Mouse (Mus musculus): ENCODE measurements around the gene Fam186b. TPM values are rescaled to one million over a fixed set of nuclear protein-coding genes. Genes with fewer than 3 reads are reported as not detected.
"Not testable (repeated sequence)": the region's sequence is repeated elsewhere in the genome, so short reads cannot be mapped to it uniquely, and the experiment has no call there.

The Fam186b gene
- polyA plus RNA-seq, 1 experiment from 2014 or later, result 0.40 TPM

DNA sequence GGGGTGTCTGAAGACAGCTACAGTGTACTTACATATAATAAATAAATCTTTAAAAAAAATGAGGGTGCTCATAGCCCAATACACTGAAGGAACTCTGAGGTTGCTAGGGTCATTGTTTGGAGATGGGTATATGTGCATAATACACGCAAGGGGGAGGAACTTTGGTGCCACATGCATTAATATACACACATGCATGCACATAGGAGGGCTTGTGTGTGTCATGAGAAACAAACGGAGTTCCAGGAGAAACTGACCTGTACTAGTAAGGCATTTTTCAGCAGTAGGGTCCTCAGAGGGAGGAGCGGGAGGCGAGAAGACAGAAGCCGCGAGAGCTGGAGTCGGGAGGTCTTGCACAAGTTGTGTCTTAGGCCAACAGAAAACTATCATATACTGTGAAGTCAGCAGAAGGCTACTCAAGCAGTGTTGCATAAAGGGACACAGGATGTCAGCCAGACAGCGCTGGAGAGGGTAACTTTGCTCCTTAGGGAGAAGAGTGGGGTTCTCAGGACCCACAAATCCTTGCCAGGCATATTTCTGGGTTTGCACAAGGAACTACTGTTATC, 36.4 kb downstream of the Fam186b start:
- ATAC-seq (ENCODE audit: extremely low read depth, insufficient number of reproducible peaks, low FRiP score, low TSS enrichment), result 0 out of 2 replicates have a peak, but pooled peaks have one; percentile 16
- WGBS, result 62% methylated on average over 8 of the region's 8 CpGs
- Histone ChIP-seq H3K27me3 (replicated peaks) (no peaks in the 10 kb centered on the region), H3K36me3 (no peaks in the 10 kb centered on the region), H3K9ac (no peak overlapping the region), H3K9me3 (no peaks in the 10 kb centered on the region), H3K27ac (replicated peaks) (0 out of 2 replicates have a peak overlapping the region, but pooled peaks have one; percentile 33), H3K4me3 (peak overlapping the region; percentile 18; the same call in 1 of the 2 replicates), H3K4me1 (peaks cover 35% of the 10 kb centered on the region), H3K4me2 (peak overlapping the region; percentile 54)

- 0 out of 2 replicates have a peak overlapping the region, but pooled peaks have one; percentile 46 for H3K27ac ChIP-seq (replicated peaks)
Observed at GRCm38 (mm10) chr15:99255241-99255749, 40.4 kb downstream of the Fam186b start.

DNA sequence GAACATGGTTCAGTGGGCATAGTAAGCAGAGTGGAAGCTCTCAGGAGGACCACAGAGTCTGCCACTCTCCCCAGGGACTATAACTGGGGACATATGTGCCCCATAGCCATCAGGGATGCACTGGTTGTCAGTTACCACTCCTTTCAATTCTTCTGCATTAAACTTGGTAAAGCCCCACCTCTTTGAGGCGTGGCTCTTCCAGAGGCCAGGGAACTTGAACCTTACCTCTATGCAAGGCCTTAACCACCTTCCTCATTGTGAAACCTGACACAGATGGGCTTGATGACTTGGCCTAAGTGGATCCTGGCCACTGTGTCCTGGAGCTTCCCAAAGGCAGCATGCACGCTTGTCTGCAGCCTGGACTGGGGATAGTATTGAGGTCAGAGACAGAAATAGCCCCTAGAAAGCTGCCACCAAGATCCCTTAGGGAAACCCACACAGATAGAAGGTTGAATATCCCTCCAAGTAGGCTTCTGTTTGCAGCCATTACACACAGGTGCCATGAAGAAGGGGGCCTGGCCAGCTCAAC, 41.1 kb downstream of the Fam186b start:
- Histone ChIP-seq H3K9me3 (no peaks in the 10 kb centered on the region), H3K27me3 (replicated peaks) (no peaks in the 10 kb centered on the region), H3K27ac (replicated peaks) (peak overlapping the region; percentile 46; the same call in 1 of the 2 replicates), H3K9ac (no peak overlapping the region), H3K4me2 (no peak overlapping the region), H3K4me3 (no peak overlapping the region), H3K36me3 (0 out of 2 replicates have a peak, but pooled peaks cover 5% of the 10 kb centered on the region), H3K4me1 (peaks cover 47% of the 10 kb centered on the region)
- ATAC-seq (ENCODE audit: extremely low read depth, insufficient number of reproducible peaks, low FRiP score, low TSS enrichment), result no peak
- WGBS, result 70% methylated on average over 2 of the region's 2 CpGs

More at GRCm38 (mm10) chr15:99255241-99255749, 40.4 kb downstream of the Fam186b start:
- Histone ChIP-seq H3K27me3 (replicated peaks) (no peaks in the 10 kb centered on the region), H3K4me3 (no peak overlapping the region), H3K4me2 (no peak overlapping the region), H3K9ac (no peak overlapping the region), H3K4me1 (peaks cover 45% of the 10 kb centered on the region), H3K36me3 (no peaks in the 10 kb centered on the region), H3K9me3 (no peaks in the 10 kb centered on the region)
- no peak for ATAC-seq (ENCODE audit: extremely low read depth, insufficient number of reproducible peaks, low FRiP score, low TSS enrichment)
- WGBS, result 73% methylated on average over 6 of the region's 6 CpGs

DNA sequence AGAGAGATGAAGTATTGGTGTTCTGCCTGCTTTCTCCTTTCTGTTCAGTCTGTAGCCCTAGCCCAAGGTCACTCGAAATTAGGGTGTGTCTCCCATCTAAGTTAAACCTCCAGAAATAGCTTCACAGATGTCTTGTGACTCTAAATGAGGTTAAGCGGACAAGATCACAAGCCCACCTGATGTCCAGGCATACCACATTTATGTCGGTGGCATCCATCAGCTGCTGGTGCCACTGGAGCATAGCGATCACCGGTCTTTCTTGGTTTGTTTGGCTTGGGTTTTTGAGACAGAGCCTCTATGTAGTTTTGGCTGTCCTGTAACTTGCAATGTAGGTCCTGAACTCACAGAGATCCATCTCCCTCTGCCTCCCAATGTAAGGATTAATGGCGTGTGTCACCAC, 41.9 kb downstream of the Fam186b start:
- Histone ChIP-seq H3K4me1 (peaks cover 49% of the 10 kb centered on the region), H3K27me3 (replicated peaks) (no peaks in the 10 kb centered on the region), H3K36me3 (peaks cover 11% of the 10 kb centered on the region), H3K27ac (replicated peaks) (peak overlapping the region; percentile 100), H3K9ac (no peak overlapping the region; the same call in 1 of the 2 replicates), H3K4me3 (no peak overlapping the region), H3K9me3 (no peaks in the 10 kb centered on the region), H3K4me2 (peak overlapping the region; percentile 92)
- no peak for ATAC-seq (ENCODE audit: extremely low read depth, insufficient number of reproducible peaks, low FRiP score, low TSS enrichment)
- 86% methylated on average over 6 of the region's 6 CpGs for WGBS

GRCm38 (mm10) chr15:99253175-99253479, 42.6 kb downstream of the Fam186b start:
- not testable (repeated sequence) for H3K27me3 ChIP-seq (replicated peaks); H3K9ac ChIP-seq; H3K9me3 ChIP-seq; ATAC-seq (ENCODE audit: extremely low read depth, insufficient number of reproducible peaks, low FRiP score, low TSS enrichment)
- peak overlapping the region; percentile 69 for H3K4me3 ChIP-seq
- H3K36me3 ChIP-seq, result peaks cover 18% of the 10 kb centered on the region
- peak overlapping the region; percentile 100 for H3K27ac ChIP-seq (replicated peaks)
- WGBS, result 42% methylated on average over 2 of the region's 2 CpGs
- peak overlapping the region; percentile 92 for H3K4me2 ChIP-seq
- H3K4me1 ChIP-seq, result peaks cover 55% of the 10 kb centered on the region

DNA sequence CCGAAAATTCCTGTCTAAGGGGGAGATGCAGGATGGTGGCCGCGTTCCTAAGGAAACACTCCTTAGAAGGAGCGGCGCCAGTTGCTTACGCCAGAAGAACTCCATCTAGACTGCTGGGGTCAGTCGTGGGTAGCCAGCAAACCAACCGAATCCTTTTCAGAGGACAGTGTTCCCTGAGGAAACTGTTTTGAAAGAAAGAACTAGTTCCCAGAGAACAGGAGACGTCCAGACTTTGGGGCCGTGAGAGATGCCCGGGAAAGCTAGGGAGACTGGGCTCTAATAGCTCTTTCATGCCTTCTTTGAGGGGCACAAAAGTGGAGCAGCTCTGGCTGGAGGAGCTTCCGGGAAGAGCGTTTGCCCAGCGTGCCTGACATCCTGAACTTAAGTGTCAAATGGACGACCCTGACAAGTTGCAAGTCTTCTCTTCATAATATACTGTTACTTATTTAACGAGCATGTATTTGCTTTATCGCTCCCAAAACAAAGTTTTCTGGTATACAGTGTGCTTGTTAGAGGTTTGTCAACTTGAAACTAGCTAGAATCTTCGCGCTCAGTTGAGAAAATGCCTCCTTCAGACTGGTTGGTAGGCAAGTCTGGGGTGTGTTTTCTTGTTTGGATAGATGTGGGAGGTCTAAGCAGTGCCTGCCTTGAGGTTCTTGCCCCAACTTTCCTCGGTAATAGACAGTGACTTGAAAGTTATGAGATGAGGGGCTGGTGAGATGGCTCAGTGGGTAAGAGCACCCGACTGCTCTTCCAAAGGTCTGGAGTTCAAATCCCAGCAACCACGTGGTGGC, 43.1 kb downstream of the Fam186b start:
- Histone ChIP-seq H3K4me2 (peak overlapping the region; percentile 92), H3K9ac (peak overlapping the region; percentile 86), H3K27ac (replicated peaks) (peak overlapping the region; percentile 100), H3K27me3 (replicated peaks) (no peaks in the 10 kb centered on the region), H3K9me3 (no peaks in the 10 kb centered on the region), H3K4me3 (peak overlapping the region; percentile 69), H3K4me1 (peaks cover 61% of the 10 kb centered on the region), H3K36me3 (peaks cover 23% of the 10 kb centered on the region)
- 4% methylated on average over 22 of the region's 22 CpGs for WGBS
- peak; percentile 17; the same call in 1 of the 2 replicates for ATAC-seq (ENCODE audit: extremely low read depth, insufficient number of reproducible peaks, low FRiP score, low TSS enrichment)

DNA sequence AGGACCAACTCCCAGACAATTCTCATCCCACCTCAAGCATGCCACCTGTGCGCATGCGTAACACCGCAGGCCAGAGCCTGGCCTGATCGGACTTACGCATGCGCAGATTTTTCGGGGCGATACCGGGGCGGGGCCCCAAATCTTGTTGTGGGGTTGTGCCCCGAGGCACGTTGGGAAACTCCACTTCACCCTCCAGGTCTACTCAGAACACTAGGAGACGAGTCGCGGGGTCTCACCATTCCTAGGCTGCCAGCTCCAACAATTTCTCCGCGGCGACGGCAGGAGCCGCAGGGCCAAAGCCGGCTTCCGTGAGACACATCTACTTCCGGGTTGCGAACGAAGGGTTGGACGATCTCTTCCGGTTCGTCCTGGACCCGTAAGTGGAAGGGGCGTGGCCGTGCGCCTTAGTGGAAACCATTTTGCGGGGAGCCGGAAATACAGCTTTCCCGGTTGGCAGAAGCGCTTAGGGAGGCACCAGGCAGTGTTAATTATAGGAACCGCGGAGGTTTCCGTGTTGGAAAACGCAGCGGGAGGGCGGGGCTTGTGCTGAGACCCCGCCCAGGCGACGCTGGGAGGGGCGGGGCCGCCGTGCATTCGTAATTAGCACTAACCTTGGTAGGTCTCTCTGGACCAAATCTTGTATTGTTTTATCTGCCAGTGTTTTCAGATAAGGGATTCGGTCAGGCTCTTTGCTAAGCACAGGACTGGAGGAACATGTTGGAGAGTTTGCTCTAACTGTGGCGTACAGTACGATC, 43.9 kb downstream of the Fam186b start, which contains the start of gene Mcrs1:
Gene Mcrs1, minus strand, starts transcription at position 336 of the 755 bp plus-strand sequence.
- under 1% methylated on average over 52 of the region's 52 CpGs for WGBS
- Histone ChIP-seq H3K27ac (replicated peaks) (peak within 1 kb of the TSS; percentile 100), H3K4me1 (peaks cover 67% of the 10 kb centered on the region), H3K9me3 (no peaks in the 10 kb centered on the region), H3K9ac (peak within 1 kb of the TSS; percentile 86), H3K27me3 (replicated peaks) (no peaks in the 10 kb centered on the region), H3K4me3 (peak within 1 kb of the TSS; percentile 69), H3K36me3 (peaks cover 31% of the 10 kb centered on the region), H3K4me2 (peak within 1 kb of the TSS; percentile 92)
- peak; percentile 83 for ATAC-seq (ENCODE audit: extremely low read depth, insufficient number of reproducible peaks, low FRiP score, low TSS enrichment)

- Histone ChIP-seq H3K36me3 (peaks cover 38% of the 10 kb centered on the region), H3K4me1 (peaks cover 67% of the 10 kb centered on the region), H3K27ac (replicated peaks) (peak overlapping the region; percentile 100), H3K9ac (peak overlapping the region; percentile 86), H3K4me2 (peak overlapping the region; percentile 92), H3K4me3 (peak overlapping the region; percentile 69)
- 0% methylated on average over 14 of the region's 15 CpGs for WGBS
- H3K9me3 ChIP-seq; H3K27me3 ChIP-seq (replicated peaks): not testable (repeated sequence)
- peak; percentile 1; the same call in 1 of the 2 replicates for ATAC-seq (ENCODE audit: extremely low read depth, insufficient number of reproducible peaks, low FRiP score, low TSS enrichment)
Observed at GRCm38 (mm10) chr15:99251111-99251510, 44.6 kb downstream of the Fam186b start.

DNA sequence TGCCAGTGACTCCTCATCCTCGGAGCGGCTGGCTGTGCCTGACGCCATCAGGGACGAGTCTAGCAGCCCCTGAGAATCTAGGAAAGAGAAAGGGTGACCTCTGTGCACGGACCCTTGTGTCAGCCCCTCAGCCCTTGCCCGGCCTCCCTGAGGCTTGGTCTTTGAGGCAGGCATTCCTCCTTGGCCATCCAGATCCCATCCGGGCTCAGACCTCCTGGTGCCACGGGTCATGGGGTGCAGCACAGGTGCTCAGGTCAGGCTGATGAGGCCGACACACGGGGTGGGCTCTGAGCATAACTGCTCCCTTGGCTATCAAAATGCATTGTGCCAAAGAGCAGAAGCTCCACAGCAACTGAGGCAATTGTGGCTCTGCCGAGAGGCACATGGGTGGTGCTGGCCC, 45.8 kb downstream of the Fam186b start:
- peak overlapping the region; percentile 35 for H3K4me3 ChIP-seq
- H3K27me3 ChIP-seq (replicated peaks), result no peaks in the 10 kb centered on the region
- peak overlapping the region; percentile 96 for H3K27ac ChIP-seq (replicated peaks)
- no peaks in the 10 kb centered on the region for H3K9me3 ChIP-seq
- ATAC-seq (ENCODE audit: extremely low read depth, insufficient number of reproducible peaks, low FRiP score, low TSS enrichment), result no peak
- peaks cover 63% of the 10 kb centered on the region for H3K4me1 ChIP-seq
- 79% methylated on average over 11 of the region's 11 CpGs for WGBS
- H3K9ac ChIP-seq, result peak overlapping the region; percentile 76
- H3K4me2 ChIP-seq, result peak overlapping the region; percentile 92
- peaks cover 50% of the 10 kb centered on the region for H3K36me3 ChIP-seq

DNA sequence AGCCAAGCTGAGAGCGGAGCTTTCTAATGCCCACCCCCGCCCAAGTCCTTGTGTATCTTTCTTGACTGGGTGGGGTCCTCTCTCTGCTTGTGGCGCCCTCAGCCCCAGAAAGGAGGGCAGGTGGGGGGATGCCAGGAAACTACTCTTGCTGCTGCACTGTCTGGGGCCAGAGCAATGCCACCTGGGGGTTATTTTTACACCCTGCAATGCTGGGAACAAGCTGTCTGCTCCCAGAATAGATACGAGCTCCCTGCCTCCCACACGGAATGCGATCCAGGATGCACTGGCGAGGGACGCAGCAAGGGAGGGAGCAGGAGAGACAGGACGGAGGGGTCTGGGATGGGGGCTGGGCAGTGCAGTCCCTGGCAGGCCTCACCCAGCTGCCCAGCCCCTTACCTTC, 46.7 kb downstream of the Fam186b start:
- H3K9me3 ChIP-seq, result no peaks in the 10 kb centered on the region
- peak overlapping the region; percentile 76 for H3K9ac ChIP-seq
- WGBS, result 38% methylated on average over 9 of the region's 9 CpGs
- H3K27me3 ChIP-seq (replicated peaks), result no peaks in the 10 kb centered on the region
- peak overlapping the region; percentile 35 for H3K4me3 ChIP-seq
- peak overlapping the region; percentile 92 for H3K4me2 ChIP-seq
- peak; percentile 4; the same call in 1 of the 2 replicates for ATAC-seq (ENCODE audit: extremely low read depth, insufficient number of reproducible peaks, low FRiP score, low TSS enrichment)
- peaks cover 53% of the 10 kb centered on the region for H3K4me1 ChIP-seq
- peaks cover 59% of the 10 kb centered on the region for H3K36me3 ChIP-seq
- H3K27ac ChIP-seq (replicated peaks), result peak overlapping the region; percentile 96
